Mouse (Mus musculus): Measurements from ENCODE around the gene Commd1. TPM values are rescaled to one million over a fixed set of nuclear protein-coding genes. Genes with fewer than 3 reads are reported as not detected.

Commd1 gene
- polyA plus RNA-seq, 1 experiment: 35.7 TPM

DNA sequence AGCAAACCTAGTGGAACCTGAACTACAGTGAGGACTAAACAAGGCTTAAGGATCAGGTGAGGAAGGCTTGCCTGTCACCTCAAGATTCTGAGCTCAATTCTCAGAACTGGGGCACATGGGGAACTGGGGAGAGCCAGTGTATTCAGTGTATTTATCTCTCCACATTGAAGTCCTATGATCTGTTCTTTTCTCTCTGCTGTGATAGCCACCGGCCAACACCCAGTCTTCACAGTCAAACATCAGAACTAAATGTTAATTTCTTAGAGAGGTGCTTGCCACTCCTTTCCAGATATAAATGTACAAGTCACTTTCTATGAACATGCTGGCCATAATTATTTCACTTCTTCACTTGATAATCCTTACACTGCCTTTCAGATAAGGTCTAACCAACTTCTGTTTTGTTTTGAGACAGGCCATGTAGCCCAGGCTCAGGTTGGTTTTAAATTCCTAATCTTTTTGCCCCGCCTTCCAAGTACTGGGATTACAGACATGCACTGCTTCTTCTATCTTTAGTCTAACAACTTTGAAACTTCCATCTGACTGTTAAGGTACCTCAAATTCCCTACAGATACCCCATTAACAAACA is 50.8 kb downstream of the Commd1 start:
- WGBS: 98% methylated on average over 2 of the region's 2 CpGs

DNA sequence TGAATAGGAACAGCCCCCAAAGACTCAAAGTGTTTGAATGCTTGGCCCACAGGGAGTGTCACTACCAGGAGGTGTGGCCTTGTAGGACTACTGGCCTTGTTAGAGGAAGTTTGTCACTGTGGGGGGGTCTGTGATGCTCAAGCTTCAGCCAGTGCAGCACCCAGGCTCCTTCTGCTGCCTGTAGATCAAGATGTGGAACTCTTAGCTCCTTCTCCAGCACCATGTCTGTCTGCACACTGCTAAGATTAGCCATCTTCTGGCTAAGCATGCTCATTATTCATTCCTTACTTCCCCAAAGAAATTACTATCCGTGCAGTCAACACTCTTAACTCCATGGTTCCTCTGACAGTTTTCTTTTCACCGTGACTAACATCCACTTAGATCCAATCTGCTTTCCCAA is 52.1 kb downstream of the Commd1 start:
- no peak for DNase-seq
- Histone ChIP-seq H3K4me1 (ENCODE audit: control insufficient read depth, insufficient read depth, low read length) (peaks cover 2% of the 10 kb centered on the region; the same call in 1 of the 2 replicates), H3K27ac (ENCODE audit: insufficient read depth, low read depth, low read length) (no peak overlapping the region), H3K27me3 (replicated peaks; ENCODE audit: control insufficient read depth, insufficient read depth, low read length) (no peaks in the 10 kb centered on the region), H3K4me3 (ENCODE audit: insufficient read depth, low read depth, low read length) (no peak overlapping the region), H3K36me3 (ENCODE audit: control insufficient read depth, insufficient read depth, low read length) (no peaks in the 10 kb centered on the region)
- TF ChIP-seq CTCF (conservative IDR thresholded peaks at IDR 0.05; ENCODE audit: insufficient read depth, insufficient read length, low read depth, low read length) (no peak), POLR2A (IDR thresholded peaks at IDR 0.05; ENCODE audit: low read depth, low read length) (no peak)
- 66% methylated on average over 2 of the region's 2 CpGs for WGBS

More for the DNA sequence above, 50.8 kb downstream of the Commd1 start:
- H3K4me1 ChIP-seq (ENCODE audit: control insufficient read depth, insufficient read depth, low read length): no peaks in the 10 kb centered on the region
- no peaks in the 10 kb centered on the region for H3K27me3 ChIP-seq (replicated peaks; ENCODE audit: control insufficient read depth, insufficient read depth, low read length)
- H3K27ac ChIP-seq (ENCODE audit: insufficient read depth, low read depth, low read length): no peak overlapping the region
- H3K4me3 ChIP-seq (ENCODE audit: insufficient read depth, low read depth, low read length): no peak overlapping the region
- no peaks in the 10 kb centered on the region for H3K36me3 ChIP-seq (ENCODE audit: control insufficient read depth, insufficient read depth, low read length)
- no peak for DNase-seq
- TF ChIP-seq CTCF (conservative IDR thresholded peaks at IDR 0.05; ENCODE audit: insufficient read depth, insufficient read length, low read depth, low read length): no peak
- no peak for TF ChIP-seq POLR2A (IDR thresholded peaks at IDR 0.05; ENCODE audit: low read depth, low read length)

DNA sequence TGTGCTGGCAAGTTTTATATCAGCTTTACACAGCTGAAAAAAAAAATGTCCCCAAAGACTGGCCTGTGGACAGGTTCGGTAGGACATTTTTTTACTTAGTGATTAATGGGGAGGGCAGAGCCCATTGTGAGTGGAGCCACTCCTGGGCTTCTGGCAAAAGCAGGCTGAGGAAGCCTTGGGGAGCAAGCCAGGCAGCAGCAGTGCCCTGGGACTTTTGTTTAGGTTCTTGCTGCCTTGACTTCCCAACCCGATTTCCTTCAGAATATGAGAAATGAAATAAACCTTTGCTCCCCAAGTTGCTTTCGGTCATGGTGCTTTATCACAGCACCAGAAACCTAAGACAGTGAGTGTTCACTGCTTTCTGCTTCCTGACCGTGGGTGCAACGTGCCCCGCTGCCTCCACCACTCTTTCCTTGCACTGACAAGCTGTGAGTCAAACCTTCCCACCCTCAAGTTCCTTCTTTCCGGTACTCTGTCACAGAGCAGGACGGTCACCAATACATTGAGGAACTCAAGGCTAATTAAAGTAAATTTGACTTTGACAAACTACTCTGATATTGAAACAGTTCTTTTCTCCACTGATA is 53.5 kb downstream of the Commd1 start:
- WGBS: 55% methylated on average over 8 of the region's 8 CpGs
- Histone ChIP-seq H3K27me3 (replicated peaks; ENCODE audit: control insufficient read depth, insufficient read depth, low read length) (no peaks in the 10 kb centered on the region), H3K4me3 (ENCODE audit: insufficient read depth, low read depth, low read length) (no peak overlapping the region), H3K36me3 (ENCODE audit: control insufficient read depth, insufficient read depth, low read length) (no peaks in the 10 kb centered on the region), H3K4me1 (ENCODE audit: control insufficient read depth, insufficient read depth, low read length) (peaks cover 9% of the 10 kb centered on the region; the same call in 1 of the 2 replicates), H3K27ac (ENCODE audit: insufficient read depth, low read depth, low read length) (no peak overlapping the region)
- DNase-seq: peak; percentile 13
- TF ChIP-seq CTCF (conservative IDR thresholded peaks at IDR 0.05; ENCODE audit: insufficient read depth, insufficient read length, low read depth, low read length) (no peak), POLR2A (IDR thresholded peaks at IDR 0.05; ENCODE audit: low read depth, low read length) (no peak)

DNA sequence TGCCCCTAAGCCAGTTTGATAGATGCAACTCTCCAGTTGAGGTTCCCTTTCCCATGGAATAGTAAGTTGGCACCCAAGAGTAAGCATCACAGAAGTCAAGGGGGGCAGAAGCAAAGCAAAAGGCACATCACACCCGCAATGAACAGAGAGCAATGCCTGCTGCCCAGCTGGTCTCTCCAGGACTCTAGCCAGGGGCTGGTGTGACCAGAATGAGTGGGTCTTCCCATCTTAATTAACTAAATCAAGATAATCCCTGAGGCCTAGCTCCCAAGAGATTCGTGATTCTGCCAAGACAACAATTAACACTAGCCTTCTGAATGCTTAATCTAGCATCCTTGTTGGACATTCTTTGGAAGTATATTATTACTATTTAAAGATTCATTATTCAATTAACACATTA is 58.6 kb downstream of the Commd1 start:
- no peaks in the 10 kb centered on the region for H3K36me3 ChIP-seq (ENCODE audit: control insufficient read depth, insufficient read depth, low read length)
- peaks cover 16% of the 10 kb centered on the region; the same call in 1 of the 2 replicates for H3K4me1 ChIP-seq (ENCODE audit: control insufficient read depth, insufficient read depth, low read length)
- no peak for DNase-seq
- H3K27ac ChIP-seq (ENCODE audit: insufficient read depth, low read depth, low read length): no peak overlapping the region
- 80% methylated on average over 2 of the region's 2 CpGs for WGBS
- no peak overlapping the region for H3K4me3 ChIP-seq (ENCODE audit: insufficient read depth, low read depth, low read length)
- no peaks in the 10 kb centered on the region for H3K27me3 ChIP-seq (replicated peaks; ENCODE audit: control insufficient read depth, insufficient read depth, low read length)
- TF ChIP-seq CTCF (conservative IDR thresholded peaks at IDR 0.05; ENCODE audit: insufficient read depth, insufficient read length, low read depth, low read length) (no peak), POLR2A (IDR thresholded peaks at IDR 0.05; ENCODE audit: low read depth, low read length) (no peak)

DNA sequence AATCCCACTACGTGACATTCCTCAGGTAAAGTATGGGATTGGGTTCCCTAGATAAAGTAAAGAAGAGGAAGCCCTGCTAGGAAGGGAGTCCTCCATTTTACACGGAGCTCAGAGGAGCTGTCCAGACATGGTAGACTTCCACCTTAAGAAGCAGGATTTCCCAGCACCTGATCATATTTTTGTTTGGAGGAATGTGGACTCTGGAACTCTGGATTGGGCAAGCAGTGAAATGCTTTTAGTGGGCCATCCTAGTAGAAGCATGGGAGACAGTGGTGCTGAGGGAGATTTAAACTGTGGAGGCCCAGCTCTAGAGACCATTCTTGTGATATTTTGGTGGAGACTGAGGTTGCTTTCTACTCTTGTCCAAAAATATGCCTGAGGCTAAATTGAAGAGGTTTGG is 59.6 kb downstream of the Commd1 start:
- no peaks in the 10 kb centered on the region for H3K27me3 ChIP-seq (replicated peaks; ENCODE audit: control insufficient read depth, insufficient read depth, low read length)
- DNase-seq: peak; percentile 57
- H3K4me3 ChIP-seq (ENCODE audit: insufficient read depth, low read depth, low read length): no peak overlapping the region
- H3K27ac ChIP-seq (ENCODE audit: insufficient read depth, low read depth, low read length): no peak overlapping the region
- WGBS: 74% methylated on average over 2 of the region's 2 CpGs
- TF ChIP-seq POLR2A (IDR thresholded peaks at IDR 0.05; ENCODE audit: low read depth, low read length): no peak
- TF ChIP-seq CTCF (conservative IDR thresholded peaks at IDR 0.05; ENCODE audit: insufficient read depth, insufficient read length, low read depth, low read length): no peak
- H3K36me3 ChIP-seq (ENCODE audit: control insufficient read depth, insufficient read depth, low read length): no peaks in the 10 kb centered on the region
- peaks cover 16% of the 10 kb centered on the region; the same call in 1 of the 2 replicates for H3K4me1 ChIP-seq (ENCODE audit: control insufficient read depth, insufficient read depth, low read length)

DNA sequence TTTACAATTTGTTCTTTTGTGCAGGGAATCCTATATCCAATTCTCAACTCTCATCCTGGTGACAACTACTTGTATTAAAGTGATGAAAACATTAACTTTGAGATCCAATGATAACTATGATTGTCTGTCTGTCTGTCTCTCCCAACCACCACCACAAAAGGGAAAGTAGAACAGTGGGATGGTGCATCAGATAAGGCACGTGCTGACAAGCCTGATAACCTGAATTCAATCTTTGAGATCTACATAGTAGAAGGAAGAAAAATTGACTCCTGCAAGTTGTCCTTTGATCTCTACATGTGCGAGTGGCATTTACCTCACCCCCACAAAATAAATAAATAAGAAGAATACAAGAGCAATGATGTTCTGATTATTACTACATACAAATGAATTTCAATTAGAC is 62.8 kb downstream of the Commd1 start:
- DNase-seq: no peak
- no peaks in the 10 kb centered on the region for H3K27me3 ChIP-seq (replicated peaks; ENCODE audit: control insufficient read depth, insufficient read depth, low read length)
- H3K4me3 ChIP-seq (ENCODE audit: insufficient read depth, low read depth, low read length): no peak overlapping the region
- H3K4me1 ChIP-seq (ENCODE audit: control insufficient read depth, insufficient read depth, low read length): peaks cover 11% of the 10 kb centered on the region; the same call in 1 of the 2 replicates
- TF ChIP-seq POLR2A (IDR thresholded peaks at IDR 0.05; ENCODE audit: low read depth, low read length): no peak
- no peaks in the 10 kb centered on the region for H3K36me3 ChIP-seq (ENCODE audit: control insufficient read depth, insufficient read depth, low read length)
- WGBS: 65% methylated on average over 2 of the region's 2 CpGs
- no peak overlapping the region for H3K27ac ChIP-seq (ENCODE audit: insufficient read depth, low read depth, low read length)

DNA sequence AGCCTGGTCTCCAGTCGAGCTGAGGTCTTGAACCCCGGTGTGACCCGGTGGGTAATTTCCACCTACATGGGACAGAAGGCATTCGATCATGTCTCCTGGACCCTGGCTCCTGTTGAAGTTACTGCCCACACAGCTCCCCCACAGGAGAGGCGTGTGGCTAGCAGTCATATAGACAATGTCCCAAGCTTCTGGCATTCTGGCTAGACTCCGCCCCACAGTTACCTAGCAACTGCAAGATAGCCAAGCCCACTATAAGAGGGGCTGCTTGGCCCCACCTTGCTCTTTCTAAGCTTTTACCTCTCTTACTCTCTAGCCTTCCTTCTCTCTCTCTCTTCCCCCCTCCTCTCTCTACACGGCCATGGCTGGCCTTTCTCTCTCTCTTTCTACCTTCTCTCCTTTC is 64.4 kb downstream of the Commd1 start:
- WGBS: 96% methylated on average over 7 of the region's 7 CpGs
- Histone ChIP-seq H3K27ac (ENCODE audit: insufficient read depth, low read depth, low read length) (no peak overlapping the region), H3K4me1 (ENCODE audit: control insufficient read depth, insufficient read depth, low read length) (peaks cover 5% of the 10 kb centered on the region; the same call in 1 of the 2 replicates), H3K4me3 (ENCODE audit: insufficient read depth, low read depth, low read length) (no peak overlapping the region), H3K27me3 (replicated peaks; ENCODE audit: control insufficient read depth, insufficient read depth, low read length) (no peaks in the 10 kb centered on the region), H3K36me3 (ENCODE audit: control insufficient read depth, insufficient read depth, low read length) (no peaks in the 10 kb centered on the region)
- no peak for TF ChIP-seq POLR2A (IDR thresholded peaks at IDR 0.05; ENCODE audit: low read depth, low read length)
- TF ChIP-seq CTCF (conservative IDR thresholded peaks at IDR 0.05; ENCODE audit: insufficient read depth, insufficient read length, low read depth, low read length): no peak
- no peak for DNase-seq

All from kidney, adult 2 months (tissue).